Mouse (Mus musculus): ENCODE data around the gene Parp16.
"Not testable (repeated sequence)": the region's sequence is repeated elsewhere in the genome, so short reads cannot be mapped to it uniquely, and the experiment has no call there.

The Parp16 gene

DNA sequence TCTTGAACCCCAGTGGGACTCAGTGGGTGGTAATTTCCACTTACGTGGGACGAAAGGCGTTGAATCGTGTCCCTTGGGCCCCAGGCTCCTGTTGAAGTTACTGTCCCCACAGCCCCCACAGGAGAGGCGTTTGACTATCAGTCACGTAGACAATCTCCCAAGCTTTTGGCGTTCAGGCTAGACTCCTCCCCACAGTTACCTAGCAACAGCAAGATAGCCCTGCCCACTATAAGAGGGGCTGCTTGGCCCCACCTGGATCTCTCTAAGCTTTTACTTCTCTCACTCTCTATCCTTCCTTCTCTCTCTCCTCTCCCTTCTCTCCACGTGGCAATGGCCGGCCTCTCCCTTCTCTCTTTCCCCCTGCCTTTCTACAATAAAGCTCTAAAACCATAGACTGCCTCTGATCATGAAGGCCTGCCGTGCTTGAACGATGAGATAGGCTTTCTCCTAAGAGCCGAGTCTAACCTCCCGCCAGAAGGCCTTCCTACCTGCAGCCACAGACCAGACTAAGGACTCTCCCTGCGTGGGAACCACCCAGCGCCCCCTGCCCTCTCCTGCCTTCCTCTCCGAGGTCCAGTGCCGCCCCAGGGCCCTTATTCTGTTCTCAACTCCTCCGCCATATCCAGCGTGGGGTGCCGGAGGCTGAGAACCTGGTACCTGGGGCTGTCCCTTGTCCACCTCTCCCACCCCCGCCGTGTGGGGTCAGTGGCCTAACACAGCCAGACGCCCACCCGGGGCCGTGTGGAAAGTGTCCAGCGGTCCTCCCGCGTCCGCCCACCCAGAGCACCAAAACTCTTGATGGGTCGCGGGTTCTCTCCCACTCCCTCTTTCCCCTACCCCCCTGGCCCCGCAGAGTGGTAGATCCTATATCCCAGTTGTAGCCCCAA lies 13.4 kb downstream of the Parp16 start:
- DNase-seq (ENCODE audit: extremely low spot score) = no peak

DNA sequence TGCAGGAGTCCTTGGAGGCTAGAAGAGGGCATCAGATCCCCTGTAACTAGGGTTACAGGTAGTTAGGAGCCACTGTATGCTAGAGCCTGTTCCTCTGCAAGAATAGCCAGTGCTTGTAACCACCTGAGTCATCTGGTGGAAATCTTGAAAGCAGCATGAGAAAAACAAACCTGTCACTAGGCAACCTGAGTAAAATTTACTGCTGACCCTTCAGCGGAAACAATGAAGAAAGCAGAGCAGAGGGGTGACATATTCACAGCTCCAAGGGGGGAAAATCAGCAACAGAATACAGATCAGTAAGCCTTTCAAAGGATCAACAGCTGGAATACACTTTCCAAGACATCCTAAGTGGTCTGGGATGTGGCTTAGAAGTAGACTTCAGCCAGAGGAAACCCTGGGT lies 16.4 kb downstream of the Parp16 start:
- no peak for DNase-seq (ENCODE audit: extremely low spot score)

DNA sequence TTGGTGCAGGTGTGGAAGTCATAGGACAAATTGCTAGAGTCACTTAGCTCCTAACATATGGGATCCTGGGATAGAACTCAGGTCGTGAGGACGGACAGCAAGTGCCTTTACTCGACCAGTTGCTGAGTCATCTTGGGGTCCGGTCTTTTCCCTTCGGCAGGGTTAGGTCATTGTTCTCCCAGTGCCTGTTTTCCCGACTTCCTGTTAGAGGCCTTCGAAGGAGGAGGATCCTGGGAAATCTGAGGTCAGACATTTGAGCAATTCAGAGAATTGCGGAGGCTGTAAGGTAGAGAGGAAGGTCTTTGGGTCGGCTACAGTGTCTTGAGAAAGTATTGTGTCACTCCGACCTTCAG lies 19.2 kb downstream of the Parp16 start:
- DNase-seq (ENCODE audit: extremely low spot score) = no peak

DNA sequence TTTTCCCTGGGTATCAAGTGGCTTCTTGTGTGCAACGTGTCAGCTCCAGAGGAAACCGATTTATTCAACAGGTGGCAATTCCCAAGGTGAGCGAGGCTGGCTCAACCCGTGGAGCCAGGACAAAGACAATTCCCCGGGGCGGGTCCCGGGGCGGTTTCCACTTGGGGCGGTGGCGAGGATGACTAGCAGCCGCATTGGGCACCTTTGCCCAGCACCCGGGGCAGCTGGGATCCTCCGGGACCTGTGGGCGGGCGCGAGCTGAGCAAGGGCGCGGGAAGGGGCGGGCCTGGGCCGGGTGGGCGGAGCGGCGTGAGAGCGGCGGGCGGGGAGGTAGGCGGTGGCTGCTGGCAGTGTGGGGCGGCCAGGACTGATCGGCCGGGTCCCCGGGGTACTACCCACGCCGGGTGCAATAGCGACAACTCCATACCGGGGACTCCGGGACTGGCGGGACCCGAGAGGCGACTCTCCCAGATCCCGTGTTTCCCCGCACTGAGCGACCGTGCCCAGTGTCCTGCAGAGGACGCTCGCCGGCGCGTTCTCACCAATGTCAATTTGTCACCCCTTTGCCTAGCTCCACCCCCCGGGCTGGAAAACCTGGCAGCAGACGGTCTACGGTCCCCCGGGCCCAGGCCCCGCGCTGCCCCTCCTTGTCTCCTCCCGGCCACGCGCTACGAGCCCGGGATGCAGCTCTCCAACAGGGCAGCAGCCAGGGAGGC lies 19.8 kb downstream of the Parp16 start:
- DNase-seq (ENCODE audit: extremely low spot score) = peak; percentile 93

DNA sequence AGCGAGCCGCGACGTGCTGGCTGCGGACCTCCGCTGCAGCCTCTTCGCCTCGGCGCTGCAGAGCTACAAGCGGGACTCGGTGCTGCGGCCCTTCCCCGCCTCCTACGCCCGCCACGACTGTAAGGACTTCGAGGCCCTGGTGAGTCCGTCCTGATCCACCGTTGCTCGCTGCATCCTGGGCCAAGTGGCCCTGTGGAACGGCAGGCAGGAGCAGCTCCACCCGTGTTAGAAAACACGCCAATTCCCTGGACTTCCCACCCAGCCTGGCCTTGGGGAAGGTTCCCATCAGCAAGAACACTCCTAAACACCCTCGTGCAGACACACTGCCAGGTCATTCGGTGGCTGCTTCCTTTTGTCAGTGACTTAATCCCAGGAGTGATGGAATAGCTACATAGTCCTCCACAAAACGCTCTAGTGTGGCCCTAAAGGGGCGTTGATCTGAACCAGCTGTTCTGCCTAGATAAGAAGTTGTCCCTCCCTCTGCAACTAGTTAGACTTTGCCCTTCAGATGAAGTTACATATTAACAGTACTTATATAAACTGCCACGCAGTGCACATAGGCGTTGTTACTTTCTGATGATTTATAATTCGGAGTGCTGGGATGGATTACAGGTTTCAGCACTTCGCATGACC lies 20.5 kb downstream of the Parp16 start:
- DNase-seq (ENCODE audit: extremely low spot score) = no peak

DNA sequence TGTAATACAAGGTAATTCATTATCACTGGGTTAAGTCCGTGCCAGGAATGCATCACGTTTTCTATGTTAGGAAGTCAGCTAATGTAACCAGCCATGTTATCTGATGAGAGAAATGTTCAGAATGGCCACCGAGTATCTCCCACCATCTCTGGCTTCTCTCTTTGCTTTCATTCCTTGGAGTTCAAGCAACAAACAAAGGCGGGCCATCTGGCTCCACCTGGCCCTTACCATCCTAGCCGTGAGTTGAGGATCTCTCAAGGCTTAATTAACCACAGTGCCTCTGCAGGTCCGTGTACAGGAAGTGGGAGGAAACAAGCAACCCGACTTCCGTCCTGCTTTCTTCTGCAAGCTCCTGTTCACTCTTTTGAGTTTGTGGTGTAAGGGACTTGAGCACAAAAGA lies 21.8 kb downstream of the Parp16 start:
- no peak for DNase-seq (ENCODE audit: extremely low spot score)

DNA sequence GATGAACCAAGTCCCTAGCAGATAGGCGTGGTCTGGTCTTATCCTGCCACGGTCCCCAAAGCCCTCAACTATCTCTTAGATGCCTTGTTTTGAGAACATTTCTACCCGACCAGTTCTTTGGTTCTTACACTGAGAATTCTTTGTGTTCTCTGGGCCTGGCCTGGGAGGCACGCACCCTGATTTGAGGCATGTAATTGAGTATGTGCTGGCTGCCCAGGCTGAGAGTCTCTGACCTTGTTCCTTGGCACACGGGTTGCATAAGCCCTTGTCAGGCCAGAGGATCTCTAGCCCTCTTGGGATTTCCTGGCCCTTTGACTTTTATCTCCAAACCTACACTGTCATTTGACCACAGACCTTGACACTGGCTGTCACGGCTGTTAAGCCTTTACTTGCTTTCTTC lies 22.5 kb downstream of the Parp16 start:
- DNase-seq (ENCODE audit: extremely low spot score) = no peak

DNA sequence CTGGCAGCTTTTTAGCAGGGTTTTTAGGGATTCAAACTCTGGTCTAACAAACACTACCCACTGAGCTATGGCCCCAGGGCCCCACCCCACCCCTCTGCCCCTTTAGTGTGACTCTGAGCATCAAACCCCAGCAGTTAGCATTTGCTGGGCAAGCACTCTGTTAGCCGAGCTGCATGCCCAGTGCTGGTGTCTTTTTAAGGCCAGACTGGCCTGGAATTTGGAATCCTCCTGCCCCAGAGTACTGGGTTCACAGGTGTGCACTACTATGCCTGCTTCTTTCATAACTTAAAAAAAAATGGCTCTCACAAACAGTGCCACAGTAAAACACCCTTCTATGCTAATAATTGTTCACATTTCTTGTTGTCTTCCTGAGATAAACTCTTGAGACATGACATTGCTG lies 23.8 kb downstream of the Parp16 start:
- DNase-seq (ENCODE audit: extremely low spot score) = no peak

DNA sequence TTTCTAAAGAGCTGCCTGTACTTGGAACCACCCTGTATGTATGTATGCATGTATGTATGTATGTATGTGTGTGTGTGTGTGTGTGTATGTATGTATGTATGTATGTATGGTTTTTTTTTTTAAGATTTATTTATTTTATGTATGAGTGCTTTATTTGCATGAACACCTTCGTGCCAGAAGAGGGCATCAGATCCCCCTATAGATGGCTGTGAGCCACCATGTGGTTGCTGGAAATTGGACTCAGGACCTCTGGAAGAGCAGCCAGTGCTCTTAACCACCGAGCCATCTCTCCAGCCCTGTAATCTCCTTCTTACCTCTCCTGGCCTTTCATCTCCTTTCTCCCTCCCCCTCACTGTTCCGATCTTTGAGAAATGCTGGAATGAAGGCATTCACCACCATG lies 25.2 kb downstream of the Parp16 start:
- not testable (repeated sequence) for DNase-seq (ENCODE audit: extremely low spot score)

DNA sequence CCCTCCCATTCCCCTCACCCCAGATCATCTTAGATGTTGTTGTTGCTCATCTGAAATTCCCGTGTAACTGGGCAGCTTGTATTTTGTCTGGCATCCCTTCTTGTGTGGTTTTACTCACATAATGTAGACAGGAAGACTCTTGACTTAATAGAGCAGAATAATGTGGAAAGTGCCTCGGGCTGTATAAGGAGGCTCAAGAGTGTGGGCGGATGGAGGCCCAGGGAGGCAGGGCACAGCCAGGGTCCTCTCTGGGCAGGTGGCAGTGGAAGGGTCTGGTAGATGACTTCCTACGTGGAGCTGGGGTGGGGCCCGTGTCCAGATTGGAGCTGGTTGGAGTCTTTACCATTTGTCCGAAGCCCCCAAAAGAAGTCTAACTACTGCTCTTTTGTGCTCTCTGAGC lies 28.8 kb downstream of the Parp16 start:
- no peak for DNase-seq (ENCODE audit: extremely low spot score)

DNA sequence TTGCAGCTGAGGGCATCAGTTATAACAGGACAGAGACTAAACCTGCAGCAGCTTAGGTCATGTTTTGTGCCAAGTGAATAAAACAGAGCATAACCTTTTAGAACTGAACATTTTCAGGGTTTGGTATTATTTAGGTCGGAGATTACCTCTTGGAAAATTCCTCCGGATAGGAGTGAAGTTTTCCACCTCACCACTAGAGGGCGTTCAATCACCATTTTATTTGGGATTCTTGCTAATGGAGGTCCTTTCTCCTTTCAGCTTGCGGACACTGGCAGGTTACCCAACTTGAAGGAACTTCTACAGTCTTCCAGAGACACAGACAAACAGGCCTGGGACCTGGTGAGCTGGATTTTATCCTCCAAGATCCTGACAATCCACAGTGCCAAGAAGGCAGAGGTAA lies 30.6 kb downstream of the Parp16 start:
- DNase-seq (ENCODE audit: extremely low spot score) = peak; percentile 45

DNA sequence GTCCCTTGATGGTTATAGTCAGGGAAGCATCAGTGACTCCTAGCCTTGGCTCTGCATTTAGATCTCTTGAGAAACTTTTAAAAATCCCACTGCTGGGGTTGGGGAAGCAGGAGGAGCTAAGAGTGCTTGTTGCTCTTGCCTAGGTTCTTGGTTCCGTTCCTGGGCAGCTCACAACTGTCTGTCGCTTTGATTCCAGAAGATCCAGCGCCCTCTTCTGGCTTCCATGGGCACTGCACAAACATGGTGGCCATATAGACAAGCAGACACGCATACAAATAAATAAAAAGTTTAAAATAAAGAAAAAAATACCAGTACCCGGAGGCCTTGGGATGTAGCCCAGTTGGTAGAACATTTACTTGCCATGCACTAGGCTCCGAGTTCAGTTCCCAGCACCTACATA lies 35.1 kb downstream of the Parp16 start:
- no peak for DNase-seq (ENCODE audit: extremely low spot score)

DNA sequence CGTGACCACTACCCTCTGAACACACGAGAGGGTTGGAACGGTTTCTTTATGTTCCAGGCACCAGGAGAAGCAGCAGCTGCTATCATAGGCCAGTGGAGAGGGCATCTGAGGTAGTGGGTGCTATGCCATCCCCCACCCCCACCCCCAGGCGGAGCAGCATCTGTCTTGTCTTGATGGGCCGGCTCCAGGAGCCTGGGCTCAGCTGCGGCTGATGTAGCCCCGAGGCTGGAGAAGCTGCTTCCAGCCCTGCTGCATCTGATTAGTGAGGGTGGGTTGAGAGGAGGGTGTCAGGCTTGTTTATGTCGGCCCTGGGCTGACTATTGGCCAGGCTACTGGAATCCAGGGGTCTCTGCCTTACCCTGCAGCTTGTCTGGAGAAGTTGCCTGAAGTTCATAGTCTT lies 36.1 kb downstream of the Parp16 start:
- DNase-seq (ENCODE audit: extremely low spot score) = no peak

DNA sequence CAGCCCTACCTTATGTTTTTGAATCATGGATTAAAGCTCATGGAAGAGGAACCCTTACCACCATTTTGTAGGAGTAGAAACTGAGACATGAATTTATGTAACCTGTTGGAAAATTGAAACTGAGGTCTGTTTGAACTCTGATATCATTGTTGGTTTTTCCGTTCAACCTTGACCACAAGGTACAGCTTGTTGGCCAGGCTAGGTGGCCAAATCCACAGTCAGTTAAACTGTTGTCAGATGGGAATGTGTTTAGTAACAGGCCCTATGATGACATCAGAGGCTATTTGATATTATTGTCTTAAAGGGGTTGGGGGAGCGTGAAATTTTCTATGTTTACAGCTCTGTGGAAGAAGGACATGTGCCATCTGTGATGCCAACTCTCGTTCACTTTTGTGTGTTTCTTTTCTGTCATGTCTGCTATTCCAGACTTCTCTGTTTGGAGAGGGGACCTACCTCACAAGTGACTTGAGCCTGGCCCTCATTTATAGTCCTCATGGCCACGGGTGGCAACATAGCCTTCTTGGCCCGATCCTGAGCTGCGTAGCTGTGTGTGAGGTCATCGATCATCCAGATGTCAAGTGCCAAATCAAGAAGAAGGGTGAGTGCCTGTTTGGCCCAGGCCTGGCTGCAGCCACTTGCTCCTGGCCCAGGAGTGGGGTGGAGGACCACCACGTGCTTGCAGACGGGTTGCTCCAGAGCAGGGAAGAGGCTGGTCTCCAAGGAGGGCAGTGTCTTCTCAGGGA lies 38.3 kb downstream of the Parp16 start:
- DNase-seq (ENCODE audit: extremely low spot score) = no peak

DNA sequence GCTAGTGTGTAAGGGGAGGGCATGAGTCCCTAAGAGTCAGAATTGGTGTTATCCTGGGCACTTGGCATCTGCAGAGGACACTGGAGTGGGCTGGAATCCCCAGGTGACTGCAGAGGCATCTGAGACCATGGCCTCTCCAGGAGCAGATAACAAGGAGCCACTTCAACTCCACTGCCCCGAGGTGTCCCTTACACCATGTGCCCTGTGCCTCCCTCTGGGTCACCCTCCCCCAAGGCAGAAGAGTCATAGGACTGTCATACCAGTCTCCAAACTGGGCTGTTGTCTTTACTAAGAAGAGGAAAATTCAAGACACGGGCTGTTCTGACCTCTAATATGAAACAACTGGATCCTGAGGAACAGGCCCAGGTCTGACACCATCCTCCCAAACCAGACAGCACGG lies 39.6 kb downstream of the Parp16 start:
- no peak for DNase-seq (ENCODE audit: extremely low spot score)

DNA sequence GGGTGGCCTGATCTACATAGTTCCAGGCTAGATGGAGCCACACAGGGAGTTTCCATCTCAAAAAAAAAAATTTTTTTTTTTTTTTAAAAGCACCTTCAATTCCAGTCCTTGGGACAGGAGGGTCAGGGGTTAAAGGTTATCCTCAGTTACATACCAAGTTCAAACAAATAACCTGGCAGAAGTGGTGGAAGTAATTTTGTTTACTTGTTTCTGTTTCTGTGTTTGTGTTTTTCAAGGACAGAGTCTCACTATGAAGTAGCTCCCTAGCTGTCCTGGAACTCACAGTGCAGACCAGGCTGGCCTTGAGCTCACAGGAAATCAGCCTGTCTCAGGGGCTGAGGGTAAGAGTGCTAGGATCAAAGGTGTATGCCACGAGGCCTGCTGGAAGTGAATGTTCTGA lies 40.4 kb downstream of the Parp16 start:
- no peak for DNase-seq (ENCODE audit: extremely low spot score)

DNA sequence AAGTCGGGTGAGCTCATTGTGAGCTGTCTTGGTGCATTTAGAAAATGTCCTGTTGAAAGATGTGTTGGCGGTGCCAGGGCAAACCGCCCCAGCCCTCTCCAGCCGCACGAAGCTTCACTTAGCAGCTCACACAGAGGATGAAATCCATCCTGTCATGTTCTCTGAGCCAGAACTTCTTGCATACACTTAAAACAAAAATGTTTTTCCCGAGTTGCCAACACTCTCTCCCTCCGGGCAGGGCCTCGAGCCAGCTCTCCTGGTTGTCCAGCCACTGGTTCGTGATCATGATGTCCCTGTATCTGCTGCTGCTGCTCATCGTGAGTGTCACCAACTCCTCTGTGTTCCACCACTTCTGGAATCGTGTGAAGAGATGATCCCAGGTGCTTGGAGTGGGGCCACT lies 42.5 kb downstream of the Parp16 start:
- DNase-seq (ENCODE audit: extremely low spot score) = no peak

DNA sequence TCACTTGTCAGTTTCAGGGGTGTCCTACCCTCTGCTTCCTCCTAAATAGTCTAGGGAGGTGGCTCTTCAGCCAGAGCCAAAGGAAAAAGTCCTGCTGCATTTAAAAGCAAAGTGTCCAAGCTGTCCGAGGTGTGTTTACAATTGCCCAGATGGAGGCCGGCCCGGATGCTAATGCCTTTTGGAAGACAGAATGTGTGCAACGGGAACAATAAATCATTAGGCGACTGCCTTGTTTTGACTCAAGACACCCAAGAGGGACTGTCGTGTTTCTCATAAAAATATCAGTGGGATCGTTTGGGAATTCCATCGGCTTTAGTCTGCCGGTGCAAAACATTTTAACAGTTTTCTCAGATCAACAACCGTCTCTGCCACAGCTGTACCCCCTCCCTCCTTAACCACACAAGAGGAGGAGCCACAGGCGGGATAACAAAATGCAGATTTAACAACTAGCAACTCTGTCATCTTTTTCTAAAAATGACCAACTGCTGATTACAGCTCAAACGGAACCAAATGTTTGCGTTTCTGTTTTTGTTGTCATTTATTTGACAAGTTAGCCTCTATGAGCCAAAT lies 43.1 kb downstream of the Parp16 start:
- DNase-seq (ENCODE audit: extremely low spot score) = no peak

DNA sequence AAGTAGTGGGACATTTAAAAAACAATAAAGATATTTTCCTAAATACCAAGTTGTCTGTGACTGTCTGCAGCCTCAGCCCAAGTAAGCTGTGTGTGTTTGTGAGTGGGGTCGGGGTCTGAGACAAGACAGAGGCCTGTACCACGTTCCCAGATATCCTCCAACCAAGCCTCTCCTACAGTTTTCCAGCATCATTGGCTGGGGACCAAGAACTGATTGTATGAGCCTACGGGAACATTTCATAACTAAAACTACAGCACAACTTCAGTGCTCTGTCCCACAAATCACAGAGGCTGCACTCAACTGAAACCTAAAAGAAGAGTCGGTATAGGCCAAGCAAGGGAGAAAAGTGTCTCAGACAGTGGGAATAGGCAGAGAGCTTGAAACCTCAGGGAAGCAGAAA lies 44.0 kb downstream of the Parp16 start:
- no peak for DNase-seq (ENCODE audit: extremely low spot score)

DNA sequence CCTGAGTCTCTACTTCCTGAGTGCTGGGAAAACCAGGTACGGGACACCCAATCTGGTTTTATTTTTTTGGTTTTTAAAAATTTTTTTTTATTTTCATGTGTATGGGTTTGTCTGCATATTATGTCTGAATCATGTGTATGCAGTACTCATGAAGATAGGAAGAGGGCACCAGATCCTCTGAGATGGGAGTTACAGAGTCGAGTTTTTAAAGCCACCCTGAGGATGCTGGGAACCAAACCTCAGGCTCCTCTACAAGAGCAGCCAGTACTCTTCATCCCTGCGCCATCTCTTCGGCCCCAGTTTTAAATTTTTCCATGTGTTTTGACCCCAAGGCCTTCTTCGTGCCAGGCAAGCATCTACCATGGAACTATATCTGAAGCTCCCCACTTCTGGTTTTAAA lies 44.6 kb downstream of the Parp16 start:
- no peak for DNase-seq (ENCODE audit: extremely low spot score)

DNA sequence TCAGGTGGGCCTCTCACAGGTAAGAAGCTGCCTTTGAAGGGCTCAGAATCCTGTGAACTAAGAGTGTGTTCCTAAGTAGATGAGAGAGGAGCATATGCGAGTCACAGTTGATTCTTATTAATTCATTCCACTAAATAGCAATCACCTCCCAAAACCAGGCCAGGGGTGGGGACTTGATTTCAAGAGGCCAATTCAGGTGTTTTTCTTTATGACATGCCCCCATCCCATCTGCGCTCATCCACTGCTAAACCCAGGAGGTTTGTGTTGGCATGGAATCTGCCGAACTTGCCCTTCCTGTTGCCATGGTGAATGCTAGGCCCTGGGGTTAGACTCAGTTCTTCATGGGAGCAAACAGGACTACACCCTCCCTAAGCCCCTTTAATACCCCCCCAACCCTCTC lies 45.4 kb downstream of the Parp16 start:
- DNase-seq (ENCODE audit: extremely low spot score) = no peak

DNA sequence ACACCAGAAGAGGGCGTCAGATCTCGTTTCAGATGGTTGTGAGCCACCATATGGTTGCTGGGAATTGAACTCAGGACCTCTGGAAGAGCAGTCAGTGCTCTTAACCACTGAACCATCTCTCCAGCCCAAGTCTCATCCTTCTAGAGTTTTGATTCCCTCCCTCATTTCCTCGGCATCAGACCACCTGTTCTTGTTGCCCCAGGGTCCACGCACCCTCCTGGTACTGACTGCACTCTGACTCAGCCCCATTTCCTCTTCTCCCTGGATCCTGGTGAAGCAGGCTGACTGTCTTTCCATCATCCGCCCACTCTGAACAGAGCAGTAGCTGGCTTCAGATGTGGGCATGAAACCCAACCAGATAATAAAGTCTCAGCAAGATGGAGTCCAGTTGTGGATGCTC lies 46.8 kb downstream of the Parp16 start:
- DNase-seq (ENCODE audit: extremely low spot score) = no peak

Measured in embryo, embryonic 9.5 days (tissue).